Mouse (Mus musculus): ENCODE measurements at regions not wholly inside any gene's neighbourhood (a gene's known extent, or its start where the extent isn't known, plus 50 kb on each side); places are given as distances from the start of the nearest gene placed in this dataset.

DNA sequence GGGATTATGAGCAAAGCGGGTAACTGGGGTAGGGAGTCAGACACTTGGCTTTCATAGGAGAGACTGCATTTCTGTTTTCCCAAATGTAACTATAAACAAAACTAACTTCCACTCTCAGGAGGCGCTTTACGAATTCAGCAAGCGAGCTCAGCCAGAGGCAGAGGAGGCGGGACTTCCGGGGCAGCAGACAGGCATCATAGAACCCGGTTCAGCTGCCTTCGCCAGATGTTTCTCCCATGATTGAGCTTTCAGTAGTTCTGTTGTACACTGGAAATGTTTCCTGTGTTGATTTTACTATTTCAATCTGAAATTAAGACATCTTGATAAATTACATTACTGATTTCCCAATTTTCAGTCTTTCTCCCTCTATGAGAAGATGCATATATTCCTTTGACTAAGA is 92.9 kb downstream of the Zfp365 start:
- no peak for DNase-seq (ENCODE audit: low spot score in 2 of 2)

DNA sequence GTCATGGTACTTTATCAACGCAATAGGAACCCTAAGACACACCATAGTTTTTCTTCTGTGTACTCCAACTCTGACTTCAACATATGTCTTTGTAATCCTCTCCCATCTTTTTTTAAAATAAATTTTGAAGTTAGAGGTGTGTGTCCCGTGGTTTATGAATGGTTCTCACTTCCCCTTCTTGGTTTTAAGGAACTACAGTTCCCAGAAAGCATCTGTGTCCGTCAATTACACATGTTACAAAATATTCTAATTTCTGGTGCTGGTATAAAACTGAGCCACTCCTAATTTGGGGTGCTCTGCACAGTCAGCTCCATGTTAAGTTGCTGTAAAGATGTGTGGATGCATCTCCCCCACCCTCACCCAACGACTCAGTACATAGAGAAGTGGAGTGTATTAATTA is 98.6 kb downstream of the Zfp365 start:
- DNase-seq (ENCODE audit: low spot score in 2 of 2): no peak

DNA sequence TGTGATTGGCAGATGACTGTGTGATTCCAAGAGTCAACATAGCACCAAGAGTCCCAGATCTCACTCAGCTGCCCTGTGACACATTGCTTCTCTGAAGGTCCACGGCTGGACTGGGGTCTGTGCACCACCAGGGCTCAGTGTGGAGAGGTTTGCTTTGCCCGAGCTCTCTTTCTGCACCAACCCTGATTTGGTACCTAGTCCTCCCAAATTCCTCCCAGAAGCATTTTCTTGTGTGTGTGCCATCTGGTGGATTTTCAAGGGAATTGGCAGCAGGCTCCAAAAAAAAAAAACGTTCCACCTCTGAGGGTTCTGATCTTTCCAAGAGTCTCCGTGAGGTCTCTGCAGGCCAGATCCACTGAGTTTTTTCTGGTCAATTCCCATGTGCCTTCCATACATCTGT is 107.3 kb downstream of the Zfp365 start:
- DNase-seq (ENCODE audit: low spot score in 2 of 2): peak in 1 of 2 experiments; percentile 5

DNA sequence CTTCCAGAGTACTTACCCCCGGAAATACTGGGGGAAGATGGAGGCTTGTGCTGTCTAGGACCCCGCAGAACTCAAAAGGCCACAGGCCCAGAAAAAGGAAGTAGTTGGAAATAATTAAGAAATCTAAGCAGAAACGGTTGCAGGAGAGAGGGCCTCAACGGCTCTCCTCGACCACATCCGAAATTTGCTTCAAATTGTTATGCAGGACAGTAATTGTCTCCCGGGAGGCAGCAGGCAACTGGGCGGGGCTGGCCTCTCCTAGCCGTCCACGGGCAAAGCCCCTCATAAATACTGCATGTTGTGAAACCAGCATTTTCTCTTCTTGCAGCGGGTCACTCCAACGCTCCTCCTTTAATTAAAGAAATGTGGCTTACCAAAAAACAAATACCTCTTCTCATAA is 107.8 kb downstream of the Zfp365 start:
- DNase-seq (ENCODE audit: low spot score in 2 of 2): no peak

DNA sequence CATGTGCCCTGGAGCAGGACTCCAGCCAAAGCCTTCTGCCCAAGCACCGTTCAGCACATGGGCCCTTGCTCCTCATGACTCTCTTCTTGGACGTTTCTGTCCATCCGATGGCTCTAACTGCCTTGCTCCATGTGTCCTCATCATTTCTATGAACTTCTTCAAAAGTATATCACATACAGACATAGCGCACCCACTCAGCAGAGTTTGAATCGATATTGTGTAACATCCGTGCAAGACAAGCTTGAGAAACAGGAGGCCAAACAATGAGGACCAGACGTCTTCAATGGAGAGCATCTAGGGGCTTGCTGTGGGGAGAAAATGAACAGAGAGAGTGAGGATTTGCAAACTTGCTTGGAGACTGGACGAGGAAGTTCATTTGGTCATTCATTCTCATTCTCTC is 110.3 kb downstream of the Zfp365 start:
- DNase-seq (ENCODE audit: low spot score in 2 of 2): no peak

DNA sequence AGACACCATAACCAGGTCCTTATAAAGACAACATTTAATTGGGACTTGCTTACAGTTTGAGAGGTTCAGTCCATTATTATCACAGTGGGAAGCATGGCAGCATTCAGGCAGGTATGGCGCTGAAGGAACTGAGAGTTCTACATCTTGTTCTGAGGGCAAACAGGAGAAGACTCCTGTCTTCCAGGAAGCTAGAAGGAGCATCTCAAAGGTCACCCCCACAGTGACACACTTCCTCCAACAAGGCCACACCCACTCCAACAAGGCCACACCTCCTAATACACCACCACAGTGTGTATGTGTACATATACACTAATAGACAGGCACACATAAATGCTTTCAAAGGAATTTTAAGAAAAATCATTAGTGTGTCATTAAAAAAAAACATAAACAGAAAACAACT is 110.8 kb downstream of the Zfp365 start:
- DNase-seq (ENCODE audit: low spot score in 2 of 2): no peak

DNA sequence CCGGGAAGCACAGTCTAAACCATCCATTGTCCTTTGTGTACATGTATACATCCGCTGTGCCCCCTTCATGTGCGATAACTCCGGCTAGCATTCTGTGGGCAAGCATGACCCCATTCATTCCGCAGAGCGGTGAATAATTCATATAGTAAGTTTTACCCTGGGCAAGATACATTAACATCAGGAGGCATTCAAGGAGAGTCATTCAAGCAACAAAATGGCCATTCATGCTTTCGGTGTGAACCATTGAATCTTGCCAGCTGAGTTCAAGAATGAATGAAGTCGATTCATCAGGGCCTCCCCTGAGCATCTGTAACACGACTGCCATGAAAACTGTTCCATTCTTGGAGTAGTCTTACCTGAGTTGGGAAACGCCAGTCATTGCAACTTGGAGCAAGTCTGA is 113.5 kb downstream of the Zfp365 start:
- DNase-seq (ENCODE audit: low spot score in 2 of 2): no peak

DNA sequence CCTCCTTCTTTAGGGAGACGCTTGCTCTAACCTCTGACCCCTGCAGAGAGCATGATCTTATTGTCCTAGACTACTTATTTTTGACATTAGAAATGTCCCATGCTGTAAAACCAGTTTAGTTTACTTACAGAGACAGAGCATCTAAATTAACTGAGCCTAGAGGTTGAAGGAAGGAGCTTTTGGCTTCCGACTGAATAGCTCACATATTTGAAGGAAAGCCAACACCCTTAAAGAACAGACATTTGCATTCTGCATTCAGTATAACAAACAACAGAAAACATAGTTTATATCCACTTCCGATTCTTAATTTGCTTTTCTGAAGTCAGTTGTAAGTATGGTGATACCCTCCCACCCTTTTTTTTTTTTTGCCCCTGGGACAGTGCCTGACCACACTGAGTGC is 119.3 kb downstream of the Zfp365 start:
- DNase-seq (ENCODE audit: low spot score in 2 of 2): no peak

DNA sequence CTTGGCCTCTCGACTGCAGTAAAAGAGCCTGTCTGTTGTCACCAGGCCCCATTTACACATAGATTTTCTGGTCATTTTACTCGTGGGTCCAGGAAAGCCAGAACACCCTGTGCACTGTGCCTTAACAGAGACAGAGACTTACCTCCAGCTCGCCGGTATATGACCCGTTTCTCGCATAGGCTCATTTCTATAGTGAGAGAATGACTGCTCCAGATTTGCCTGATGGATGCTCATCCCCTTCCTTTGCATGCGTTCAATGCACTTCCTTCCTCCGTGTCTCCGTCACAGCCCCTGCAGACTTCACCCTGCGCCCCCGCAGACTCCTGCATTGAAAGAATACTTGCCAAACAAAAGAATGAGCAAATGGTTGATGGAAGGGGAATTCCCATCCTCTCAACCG is 122.8 kb downstream of the Zfp365 start:
- DNase-seq (ENCODE audit: low spot score in 2 of 2): no peak

DNA sequence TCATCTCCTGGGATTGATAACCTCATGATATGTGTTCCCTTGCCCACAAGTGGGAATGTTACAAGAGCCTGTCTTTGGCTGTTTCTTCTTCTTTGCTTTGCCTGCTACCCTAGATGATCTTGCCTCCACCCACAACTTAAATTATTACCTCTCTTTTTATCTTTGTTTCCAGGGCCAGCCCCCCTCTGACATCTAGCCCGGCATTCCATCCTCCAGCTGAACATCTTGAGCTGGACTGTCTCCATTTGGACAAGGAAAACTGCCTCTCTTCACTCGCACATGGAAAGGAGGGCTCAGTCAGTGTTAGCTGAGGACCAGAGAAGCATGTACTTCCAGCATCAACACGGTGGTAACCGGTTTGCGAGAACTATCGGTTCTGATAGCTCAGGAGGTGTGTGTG is 124.3 kb downstream of the Zfp365 start:
- DNase-seq (ENCODE audit: low spot score in 2 of 2): no peak

DNA sequence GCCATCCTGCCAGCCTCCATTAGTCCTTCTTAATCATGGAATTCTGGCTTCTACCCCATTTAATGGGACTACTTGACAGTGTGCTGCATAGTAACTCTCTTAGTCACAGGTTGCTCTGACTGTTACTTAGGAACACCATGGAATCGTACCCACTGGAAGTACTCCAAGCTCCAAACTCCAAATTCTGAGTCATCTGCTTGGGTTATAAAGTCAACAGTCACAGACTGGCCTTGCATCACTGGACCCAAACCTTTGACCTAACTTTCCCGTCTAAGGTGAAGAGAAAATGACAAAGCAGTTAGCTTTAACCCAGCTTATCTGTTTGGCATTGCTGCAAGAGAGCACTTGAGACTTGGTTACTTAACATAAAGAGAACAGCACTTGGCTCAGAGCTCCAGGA is 126.9 kb downstream of the Zfp365 start:
- DNase-seq (ENCODE audit: low spot score in 2 of 2): no peak

DNA sequence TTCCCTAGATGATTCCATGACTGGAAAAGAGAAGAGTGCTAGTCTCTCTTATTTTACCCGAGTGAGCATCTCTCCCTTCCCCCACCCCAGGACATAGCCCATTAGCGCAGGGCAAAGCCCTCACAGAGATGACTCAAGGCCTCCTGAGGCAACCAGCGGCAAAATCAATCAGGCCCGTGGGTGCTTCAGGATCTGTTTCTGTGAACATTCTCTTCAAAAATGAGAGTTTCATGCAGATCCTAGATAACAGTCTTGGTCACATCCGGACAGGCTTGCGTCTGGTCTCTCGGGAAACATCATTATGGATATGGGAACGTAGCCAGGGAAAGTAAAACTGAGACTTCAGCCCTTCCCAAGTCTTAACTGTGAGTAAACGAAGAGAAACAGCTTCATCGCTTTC is 134.1 kb downstream of the Zfp365 start:
- DNase-seq (ENCODE audit: low spot score in 2 of 2): no peak

DNA sequence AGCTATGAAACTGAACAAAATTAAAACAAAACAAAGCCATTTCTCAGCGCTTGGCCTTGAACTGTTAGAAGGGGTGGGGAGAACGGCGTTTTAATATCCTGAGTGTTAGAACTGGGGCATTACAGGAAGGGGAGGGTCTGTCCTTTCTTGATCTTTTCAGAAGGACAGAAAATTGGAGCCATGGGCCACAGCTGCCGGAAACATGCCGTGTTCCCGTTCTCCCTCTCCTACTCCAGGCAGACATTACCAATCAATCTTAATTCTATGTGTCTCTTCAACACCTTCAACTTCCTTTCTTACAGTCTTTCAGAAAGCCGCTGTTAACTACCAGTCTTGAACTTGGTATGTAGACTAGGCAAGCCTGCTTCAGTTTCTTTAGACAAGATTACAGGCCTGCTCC is 134.7 kb downstream of the Zfp365 start:
- DNase-seq (ENCODE audit: low spot score in 2 of 2): no peak

DNA sequence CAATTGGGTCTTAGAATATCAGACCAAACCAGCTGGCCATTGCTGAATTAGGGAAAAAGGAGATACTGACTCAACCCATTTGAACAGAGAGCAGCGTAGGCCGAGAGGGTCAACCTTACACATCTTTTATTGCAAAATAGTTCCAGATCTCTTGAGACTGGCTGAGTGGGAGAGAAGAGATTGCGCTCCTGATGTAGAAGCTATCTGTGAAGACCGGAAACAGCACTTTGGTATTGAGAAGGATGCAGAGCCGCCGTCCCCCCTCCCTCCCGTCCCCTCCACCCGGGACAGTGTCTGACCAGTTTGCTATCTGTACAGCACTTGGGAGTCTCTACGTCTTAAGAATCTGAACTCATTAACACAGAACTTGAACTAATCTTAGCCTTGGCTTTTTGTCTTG is 135.6 kb downstream of the Zfp365 start:
- DNase-seq (ENCODE audit: low spot score in 2 of 2): no peak

DNA sequence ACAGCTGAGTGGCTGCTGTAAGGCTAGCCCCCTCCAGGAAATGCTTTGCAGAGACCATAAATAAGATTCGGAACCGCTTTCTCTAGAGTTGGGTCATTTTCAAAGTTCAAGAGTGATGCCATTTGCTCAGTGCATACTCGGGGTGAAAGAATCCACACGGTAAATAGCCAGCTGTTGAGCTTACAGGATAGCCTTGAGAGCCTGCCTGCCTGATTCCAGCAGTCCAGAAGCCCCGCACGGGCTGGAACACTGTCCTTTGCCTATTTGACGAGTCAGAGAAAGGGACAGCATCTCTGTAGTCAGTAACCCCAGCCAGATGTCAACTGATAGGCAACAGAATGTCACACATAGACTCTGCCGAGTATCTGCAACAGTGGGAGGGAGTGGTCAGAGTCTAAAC is 140.7 kb downstream of the Zfp365 start:
- DNase-seq (ENCODE audit: low spot score in 2 of 2): no peak

DNA sequence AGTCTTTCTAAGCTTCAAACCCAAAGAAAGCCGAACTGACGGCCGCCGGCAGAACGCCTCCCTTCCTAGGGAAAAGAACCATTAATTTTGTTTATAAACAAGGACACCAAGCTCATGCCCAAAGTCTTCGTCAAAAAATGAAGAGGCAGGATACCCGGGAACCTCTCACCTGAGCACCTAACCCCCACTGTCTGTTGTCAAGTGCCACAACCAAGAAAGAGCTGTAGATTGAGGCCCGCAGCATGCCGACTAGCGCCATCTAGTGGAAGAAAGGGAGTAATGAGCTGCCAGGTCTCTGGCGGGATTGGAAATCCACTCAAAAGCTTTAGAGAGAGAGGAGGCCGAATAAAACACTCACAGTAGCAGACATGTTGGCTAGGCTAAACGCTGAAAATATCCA is 146.4 kb downstream of the Zfp365 start:
- peak in 1 of 2 experiments; percentile 50 for DNase-seq (ENCODE audit: low spot score in 2 of 2)

DNA sequence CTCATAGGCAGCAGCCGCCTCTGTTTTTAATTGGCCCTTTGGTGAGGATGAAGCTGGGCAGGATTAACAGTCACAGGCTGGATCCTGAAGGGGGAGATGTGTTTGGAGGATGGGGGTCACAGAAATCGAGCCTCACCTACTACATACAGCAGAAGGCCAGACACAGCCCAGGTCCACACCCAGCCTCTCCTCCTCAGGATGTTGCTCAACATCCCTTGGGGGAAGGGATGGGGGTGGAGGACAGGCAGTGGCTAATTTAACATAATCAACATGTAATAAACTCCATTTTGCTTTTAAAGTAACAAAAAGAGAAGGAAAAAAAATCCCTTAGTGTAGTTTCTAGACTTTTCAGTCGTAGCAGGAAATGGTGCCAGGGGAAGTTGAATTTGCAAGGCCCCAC is 152.0 kb downstream of the Zfp365 start:
- DNase-seq (ENCODE audit: low spot score in 2 of 2): no peak

DNA sequence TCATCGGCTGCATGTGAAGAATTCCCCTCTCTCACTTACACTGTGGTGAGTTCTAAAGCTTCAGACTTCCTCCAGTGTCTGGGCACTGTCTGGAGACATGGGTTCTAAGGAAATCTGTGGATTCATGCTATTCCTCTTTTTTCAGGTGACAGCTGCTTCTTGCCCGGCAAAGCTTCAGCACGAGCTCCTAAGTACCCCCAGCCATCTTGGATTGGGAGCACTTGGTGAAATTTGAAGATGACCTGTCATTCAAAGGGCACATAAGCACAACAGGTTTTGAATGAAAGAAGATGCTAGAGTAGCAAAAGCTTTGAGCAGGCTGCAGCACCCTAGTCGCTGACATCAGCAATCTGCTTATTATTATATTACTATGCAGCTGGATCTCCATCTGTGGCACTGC is 164.3 kb downstream of the Zfp365 start:
- DNase-seq (ENCODE audit: low spot score in 2 of 2): no peak

DNA sequence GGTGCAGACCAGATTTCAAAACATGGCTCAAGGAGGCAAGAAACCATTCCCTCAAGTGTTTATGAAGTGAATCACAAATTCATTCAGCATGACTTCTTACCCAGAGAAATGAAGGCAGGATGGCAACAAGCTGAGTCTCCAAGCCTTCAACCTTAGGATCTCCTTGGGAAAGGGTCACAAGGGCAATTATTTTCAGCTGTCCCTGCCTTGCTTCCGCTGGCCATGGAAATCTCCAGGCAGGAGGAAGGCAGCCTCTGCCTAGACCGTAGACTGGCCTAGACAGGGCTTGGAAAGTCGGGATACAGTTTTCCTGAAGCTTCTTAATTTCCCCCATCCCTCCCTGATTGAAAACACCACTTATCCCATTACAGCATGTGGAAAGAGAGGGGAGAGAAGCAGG is 165.0 kb downstream of the Zfp365 start:
- no peak for DNase-seq (ENCODE audit: low spot score in 2 of 2)

DNA sequence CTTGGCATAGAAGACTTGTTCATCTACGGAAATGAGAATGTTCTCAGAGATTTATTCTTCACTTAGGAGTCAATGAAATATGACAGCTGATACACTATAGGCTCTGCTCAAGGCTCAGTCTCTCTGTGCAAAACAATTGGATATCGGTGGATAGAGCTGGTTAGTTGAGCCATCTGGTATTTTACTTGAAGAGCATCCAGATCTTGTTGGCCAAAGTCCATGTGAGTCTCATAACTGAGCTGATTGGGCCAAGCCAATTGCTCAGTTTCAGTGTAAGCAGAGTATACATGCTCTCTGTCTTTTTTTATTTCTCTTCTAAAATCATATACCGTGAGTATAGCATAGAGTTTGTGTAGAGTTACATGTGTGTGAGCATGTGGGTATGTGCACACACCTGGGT is 166.3 kb downstream of the Zfp365 start:
- DNase-seq (ENCODE audit: low spot score in 2 of 2): no peak

DNA sequence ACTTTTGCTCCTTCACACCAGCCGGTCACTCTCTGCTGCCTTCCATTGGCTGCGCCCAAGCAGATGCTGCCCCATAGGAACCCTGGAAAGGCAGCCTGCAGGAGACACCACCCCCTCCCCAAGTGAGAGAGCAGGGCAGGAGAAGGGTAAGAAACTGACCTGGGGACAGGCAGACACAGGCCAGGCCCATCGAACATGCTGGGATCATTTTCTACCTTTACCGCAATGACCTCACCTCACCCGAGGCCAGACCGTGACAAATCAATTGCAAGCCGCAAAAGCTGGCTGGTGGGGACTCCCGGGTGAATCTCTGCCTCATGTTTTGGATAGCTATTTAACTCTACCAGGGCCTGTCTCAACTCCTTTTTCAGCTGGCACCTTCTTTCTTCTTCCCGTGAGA is 168.9 kb downstream of the Zfp365 start:
- DNase-seq (ENCODE audit: low spot score in 2 of 2): no peak

DNA sequence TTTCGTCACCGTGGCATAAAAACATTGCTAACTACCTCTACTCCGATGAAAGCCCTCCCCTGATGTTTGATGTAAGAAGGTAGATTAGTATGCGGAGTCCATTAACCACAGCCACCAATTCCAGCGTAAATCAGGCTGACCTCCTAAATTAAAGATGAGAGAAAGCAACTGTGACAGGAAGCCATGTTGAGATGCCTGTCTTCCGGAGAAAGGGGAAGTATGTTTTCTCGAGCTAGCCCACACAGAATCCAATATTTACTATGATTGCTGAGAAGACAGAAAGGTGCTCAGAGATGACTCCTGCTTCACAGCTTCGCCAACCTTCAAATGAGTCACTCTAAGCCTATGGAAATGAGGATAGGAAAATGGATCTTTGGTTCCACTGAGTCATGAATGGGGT is 169.6 kb downstream of the Zfp365 start:
- no peak for DNase-seq (ENCODE audit: low spot score in 2 of 2)

DNA sequence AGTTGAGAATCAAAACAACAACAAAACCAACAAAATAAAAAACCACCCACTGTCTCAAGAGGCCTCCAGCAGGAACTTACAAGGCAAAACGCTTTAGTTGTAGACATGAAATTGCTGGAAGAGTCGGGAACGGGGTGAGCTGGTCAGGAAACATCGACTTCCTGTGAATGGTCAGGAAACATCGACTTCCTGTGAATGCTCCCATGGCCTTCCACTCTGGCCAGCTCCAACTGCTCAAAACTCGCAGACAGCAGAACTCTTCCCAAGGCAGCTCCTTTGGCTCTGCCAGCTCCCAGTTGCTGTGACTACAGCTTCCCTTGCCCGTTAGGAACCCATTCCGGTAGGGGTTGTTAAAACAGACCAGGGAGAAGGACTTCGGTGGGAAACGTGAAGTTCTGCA is 170.2 kb downstream of the Zfp365 start:
- DNase-seq (ENCODE audit: low spot score in 2 of 2): no peak

DNA sequence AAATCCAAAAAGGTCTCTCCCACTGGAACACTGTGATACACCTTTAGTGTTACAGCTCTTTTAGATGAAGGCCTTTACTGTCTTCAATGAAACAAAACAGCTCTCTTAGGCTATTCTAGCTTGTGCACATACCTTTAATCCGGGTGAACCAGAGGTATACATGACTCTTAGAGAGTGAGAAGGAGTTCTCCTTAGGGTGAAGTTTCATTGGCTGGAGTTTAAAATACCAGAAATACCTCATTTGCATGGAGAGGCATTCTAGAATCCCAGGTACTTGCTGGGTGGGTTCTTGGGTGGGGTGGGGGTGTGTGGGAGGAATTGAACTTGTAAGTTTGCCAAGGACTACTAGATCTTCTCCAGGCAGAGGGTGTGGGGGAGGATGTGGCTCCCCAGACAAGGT is 173.3 kb downstream of the Zfp365 start:
- no peak for DNase-seq (ENCODE audit: low spot score in 2 of 2)

DNA sequence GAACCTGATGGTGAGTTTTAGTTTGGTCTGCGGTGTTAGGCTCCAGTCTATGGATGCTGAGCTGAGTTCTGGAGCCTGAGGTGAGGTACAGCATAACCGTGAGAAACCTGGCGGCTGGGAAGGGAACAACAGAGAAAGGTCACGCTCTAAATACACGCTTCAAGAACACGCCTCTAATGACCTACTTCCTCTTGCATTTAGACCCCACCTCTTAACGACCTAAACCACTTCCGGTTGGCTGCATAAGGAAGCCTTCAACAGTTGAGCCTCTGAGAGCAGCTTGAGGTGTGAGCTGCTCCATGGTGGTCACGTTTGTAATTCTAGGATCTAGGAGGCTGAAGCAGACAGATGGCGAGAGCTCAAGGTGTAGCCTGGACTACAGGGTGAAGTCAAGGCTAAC is 175.8 kb downstream of the Zfp365 start:
- no peak for DNase-seq (ENCODE audit: low spot score in 2 of 2)

Data from cerebellum, postnatal 4 days (tissue).